Mouse (Mus musculus): Measurements from ENCODE around the gene Heatr3.
A peak's percentile ranks its signal among the peaks of the same experiment; 100 is the strongest.
"Not testable (repeated sequence)": the region's sequence is repeated elsewhere in the genome, so short reads cannot be mapped to it uniquely, and the experiment has no call there.

Gene Heatr3

GRCm38 (mm10) chr8:88185716-88186115 lies 48.1 kb downstream of the Heatr3 start:
- DNase-seq (ENCODE audit: low read depth): no peak

- DNase-seq (ENCODE audit: low read depth): no peak
These were observed 59.7 kb downstream of the Heatr3 start for GRCm38 (mm10) chr8:88197328-88197727.

GRCm38 (mm10) chr8:88198551-88198944 lies 60.9 kb downstream of the Heatr3 start:
- DNase-seq (ENCODE audit: low read depth): no peak

GRCm38 (mm10) chr8:88198945-88199571 lies 61.4 kb downstream of the Heatr3 start, which contains the start of gene Tent4b:
Gene Tent4b (plus strand): TSS chr8:88199213.
- DNase-seq (ENCODE audit: low read depth): peak; percentile 72

- no peak for DNase-seq (ENCODE audit: low read depth)
These were observed 62.3 kb downstream of the Heatr3 start for GRCm38 (mm10) chr8:88199700-88200601.

GRCm38 (mm10) chr8:88200724-88201495 lies 63.3 kb downstream of the Heatr3 start:
- DNase-seq (ENCODE audit: low read depth): no peak

- DNase-seq (ENCODE audit: low read depth): no peak
These were observed 64.0 kb downstream of the Heatr3 start for GRCm38 (mm10) chr8:88201641-88202040.

GRCm38 (mm10) chr8:88206016-88206415 lies 68.4 kb downstream of the Heatr3 start:
- no peak for DNase-seq (ENCODE audit: low read depth)

GRCm38 (mm10) chr8:88207121-88207821 lies 69.6 kb downstream of the Heatr3 start:
- no peak for DNase-seq (ENCODE audit: low read depth)

GRCm38 (mm10) chr8:88209930-88210827 lies 72.5 kb downstream of the Heatr3 start:
- DNase-seq (ENCODE audit: low read depth): not testable (repeated sequence)

- DNase-seq (ENCODE audit: low read depth): no peak
These were observed 83.7 kb downstream of the Heatr3 start for GRCm38 (mm10) chr8:88221353-88221752.
